Mouse (Mus musculus): ENCODE data around the gene Tpcn2.

Gene Tpcn2

DNA sequence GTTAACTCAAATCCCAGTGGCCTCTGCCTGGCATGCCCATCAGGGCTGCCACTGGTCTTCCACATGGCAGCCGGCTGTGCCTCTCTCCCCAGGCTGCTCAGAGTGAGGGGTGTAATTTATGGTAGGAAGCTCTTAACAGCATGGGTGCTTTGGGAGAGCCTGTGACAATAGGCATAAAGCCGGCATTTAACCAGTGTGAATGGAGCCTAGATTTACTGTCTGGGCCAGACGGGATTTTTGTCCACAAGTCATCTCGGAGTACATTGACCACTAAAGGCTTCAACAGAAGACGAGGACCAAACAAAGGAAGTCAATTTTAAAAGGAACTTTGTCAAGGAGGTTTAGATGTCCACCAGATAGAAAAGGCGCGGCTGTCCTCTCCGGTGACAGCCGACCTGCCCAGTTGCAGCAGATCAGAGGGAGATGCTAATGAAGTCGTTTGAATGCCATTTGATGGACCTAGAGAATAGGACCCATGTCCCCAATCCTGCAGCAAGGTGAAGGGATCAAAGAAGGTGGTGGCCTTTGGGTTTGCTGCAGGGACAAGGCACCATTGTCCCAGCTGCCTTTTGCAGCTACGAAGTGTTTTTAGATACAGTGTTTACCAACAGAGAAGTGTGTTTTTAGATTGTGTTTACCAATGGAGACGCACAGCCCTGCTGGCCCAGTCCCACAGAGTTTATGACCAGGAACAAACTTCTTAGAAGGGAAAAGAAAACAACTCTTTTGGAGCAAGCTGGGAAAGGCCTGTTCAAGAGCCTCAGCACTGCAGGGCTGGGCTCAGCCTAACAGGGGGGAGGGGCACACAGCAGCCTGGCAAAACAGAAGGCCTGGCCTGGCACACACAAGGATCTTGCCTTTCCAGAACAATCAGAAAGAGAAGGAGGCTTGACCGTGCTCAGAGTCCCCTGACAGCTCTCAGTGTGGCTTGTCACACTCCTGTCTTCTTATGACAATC, 124.2 kb downstream of the Tpcn2 start:
- no peak for DNase-seq (ENCODE audit: low read depth, low spot score)

DNA sequence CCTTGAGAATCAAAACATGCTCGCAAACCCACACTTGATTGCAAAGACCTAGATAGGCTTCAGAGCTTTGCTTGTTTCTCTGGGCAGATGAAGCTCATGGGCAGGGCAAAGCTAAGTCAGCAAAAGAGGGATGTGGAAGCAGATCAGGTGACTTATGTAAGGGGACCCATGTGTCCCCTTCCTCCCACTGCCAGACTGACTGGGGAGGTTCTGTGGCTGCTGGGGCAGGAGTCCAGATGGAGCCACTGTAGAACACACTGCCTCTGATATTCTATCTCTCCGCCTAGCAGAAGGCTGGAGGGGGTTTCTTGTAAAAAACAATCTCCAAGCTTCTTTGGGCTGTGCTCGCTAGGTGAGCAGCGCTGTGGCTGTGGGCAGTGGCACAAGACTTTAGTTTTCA, 128.1 kb downstream of the Tpcn2 start:
- DNase-seq (ENCODE audit: low read depth, low spot score), result no peak

DNA sequence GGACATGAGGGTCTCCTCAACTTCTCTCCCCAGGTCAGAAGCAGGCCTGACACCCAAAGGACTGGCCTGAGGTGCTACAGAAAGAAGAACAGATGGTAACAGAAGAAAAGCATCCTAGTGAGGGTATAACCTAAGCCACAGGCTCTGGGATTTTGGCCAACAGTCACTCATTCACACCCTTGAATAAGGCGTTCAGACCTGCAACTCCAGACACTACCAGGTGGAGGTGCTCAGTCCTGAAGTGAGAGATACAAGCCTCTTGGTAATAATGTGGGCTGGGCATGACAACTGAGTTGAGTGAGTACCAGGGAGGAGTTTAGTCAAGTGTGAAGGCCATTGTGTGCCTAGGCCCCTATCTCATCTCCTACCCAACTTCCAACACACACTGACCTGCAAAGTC, 129.7 kb downstream of the Tpcn2 start:
- peak; percentile 60 for DNase-seq (ENCODE audit: low read depth, low spot score)

DNA sequence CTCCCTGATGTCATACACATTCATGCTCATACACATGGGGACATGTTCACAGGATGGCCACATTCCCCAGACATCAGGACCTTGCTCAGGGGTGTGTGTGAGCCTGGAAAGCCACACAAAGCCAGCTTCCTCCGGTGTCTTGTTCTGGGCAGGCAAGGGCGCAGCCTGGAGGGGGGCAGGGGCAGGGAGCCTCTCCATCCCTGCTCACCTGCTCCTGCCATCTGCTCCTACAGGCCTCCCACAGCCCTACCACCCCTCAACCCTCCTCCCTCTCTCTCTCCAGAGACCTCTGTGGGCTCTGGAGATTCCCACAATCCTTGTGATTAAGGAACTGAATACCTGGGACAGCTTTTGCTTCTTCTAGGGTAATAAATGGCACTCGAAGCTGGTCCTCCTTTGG, 132.0 kb downstream of the Tpcn2 start:
- no peak for DNase-seq (ENCODE audit: low read depth, low spot score)

DNA sequence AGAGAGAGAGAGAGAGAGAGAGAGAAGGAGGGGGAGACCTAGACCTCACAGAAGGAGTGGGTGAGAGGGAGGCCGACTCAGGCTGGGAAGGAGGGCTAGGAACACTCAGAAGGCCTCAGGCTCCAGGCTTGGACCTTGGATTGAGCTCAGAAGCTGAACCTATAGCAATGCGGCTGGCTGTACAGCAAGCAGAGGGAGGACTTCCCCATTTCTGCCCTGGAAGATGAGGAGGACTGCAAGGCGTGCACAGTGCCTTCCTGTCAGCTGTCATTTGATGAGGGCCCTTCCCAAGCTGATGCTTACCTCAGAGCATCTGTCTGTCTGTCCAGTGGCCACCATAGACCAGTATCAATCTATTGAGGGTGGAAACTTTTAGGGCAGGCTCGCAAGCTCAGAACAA, 134.9 kb downstream of the Tpcn2 start:
- DNase-seq (ENCODE audit: low read depth, low spot score), result no peak

DNA sequence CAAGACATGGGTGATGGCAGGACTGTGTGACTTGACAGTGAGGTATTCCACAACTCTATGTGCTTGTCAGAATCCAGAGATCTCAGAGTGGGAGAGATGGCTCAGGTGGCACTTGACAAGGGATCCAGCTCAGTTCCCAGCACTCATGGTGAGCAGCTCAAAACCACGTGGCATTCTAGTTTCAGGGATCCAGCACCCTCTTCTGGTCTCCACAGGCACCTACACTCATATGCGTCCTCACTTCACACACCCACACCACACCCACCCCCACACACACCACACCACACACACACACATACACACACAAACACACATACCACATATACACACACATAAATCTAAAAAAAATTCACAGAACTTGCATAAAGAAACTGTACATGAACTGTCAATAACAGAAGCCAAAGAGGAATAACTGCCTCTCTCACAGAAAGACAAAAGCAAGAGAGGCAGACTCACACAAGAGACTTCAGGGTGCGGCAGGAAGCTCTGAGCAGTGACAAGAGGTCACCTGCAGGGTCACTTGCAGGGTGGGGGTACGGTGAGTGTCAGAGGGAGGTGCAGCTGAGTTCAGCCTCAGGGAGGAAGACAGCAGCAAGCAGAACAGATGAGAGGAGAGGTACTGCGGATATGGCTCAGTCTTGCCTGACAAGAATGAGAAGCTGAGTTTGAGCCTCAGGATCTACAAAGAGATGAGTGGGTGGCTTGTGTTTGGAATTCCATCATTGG, 135.7 kb downstream of the Tpcn2 start:
- DNase-seq (ENCODE audit: low read depth, low spot score), result peak; percentile 90

DNA sequence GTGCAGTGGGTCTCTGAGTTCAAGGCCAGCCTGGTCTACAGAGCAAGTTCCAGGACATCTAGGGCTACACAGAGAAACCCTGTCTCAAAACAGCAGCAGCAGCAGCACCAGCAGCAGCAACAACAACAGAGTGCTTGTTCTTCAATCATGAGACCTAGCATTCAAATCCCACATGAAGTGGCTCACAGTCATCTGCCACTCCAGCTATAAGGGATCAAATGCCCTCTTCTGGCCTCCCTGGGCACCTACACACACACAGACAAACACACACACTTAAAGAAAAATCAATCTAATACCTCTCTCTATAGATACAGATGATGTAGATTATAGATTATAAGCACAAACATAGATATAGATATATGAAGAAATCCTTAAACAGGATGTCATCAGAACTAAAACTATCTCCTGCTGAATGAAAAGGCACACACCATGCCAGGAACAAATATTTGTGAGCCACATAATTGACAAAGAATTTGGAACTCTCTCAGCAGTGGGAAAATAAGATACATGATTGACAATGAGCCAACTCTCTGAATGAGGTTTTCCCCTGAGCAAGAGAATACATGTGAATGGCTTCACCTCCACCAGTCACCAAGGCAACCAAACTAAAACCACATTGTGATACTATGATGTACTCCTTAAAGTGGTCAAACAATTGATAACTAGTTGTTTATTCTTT, 137.4 kb downstream of the Tpcn2 start:
- peak; percentile 28 for DNase-seq (ENCODE audit: low read depth, low spot score)

DNA sequence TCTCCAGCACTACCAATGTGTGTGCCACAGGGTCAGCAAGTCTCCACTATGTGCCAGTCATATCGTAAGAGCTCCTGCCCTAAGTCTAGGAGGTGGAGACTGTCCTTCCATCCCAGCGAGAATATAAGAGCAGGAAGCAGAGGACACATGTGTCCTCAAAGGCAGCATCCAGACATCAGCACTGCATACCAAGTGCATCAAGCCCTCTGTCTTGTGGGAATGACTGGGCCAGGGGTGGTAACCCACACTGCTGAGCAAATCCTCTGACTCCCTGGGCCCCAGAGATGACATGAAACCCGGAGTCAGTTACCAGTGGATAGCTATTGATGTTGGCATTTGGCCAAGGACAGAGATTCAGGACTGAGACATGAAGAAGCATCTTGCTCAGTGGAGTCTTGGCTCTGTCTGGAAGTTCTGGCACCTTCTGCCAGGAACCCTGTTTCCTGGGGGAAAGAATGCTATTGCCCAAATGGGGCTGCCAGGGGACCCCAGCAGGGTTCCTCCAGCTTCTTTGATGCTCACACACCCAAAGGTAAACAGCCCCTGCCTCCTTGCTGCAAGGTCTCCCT, 140.2 kb downstream of the Tpcn2 start:
- no peak for DNase-seq (ENCODE audit: low read depth, low spot score)

DNA sequence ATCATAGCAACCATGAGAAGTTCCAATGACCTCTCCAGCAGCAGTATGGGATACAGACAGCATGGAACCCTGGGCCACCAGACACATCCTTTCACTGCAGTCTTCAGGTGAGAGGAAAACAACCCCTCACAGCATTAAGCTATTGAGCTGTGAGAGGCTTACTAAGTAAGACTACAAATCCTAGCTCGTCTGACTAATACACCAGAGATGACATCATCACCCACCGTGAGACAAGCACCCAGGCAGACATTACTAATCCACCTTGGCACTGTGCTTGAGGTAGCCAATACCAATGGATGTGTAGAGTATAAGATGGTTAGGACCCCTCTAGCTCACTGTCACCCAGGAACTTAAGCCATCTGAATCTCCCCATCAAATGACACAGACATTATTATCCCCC, 143.2 kb downstream of the Tpcn2 start:
- peak; percentile 13 for DNase-seq (ENCODE audit: low read depth, low spot score)

DNA sequence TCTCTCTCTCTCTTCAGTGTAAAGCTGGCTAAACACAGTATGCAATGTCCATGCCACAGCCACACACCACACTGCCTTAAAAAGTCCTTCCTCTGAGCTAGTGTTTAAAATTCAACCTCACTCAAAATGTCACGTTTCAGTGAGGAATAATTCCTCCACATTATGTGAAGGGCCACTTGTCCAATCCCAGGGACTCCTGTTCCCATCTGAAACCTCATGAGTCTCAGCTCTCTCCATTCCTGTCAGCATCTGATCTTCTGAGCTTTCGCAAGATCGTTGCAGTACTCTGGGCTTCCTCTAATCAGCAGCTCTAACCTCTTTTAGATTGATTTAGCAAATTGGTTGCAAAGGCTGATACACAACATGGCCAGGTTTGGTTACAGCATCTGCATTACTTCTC, 144.2 kb downstream of the Tpcn2 start:
- peak; percentile 87 for DNase-seq (ENCODE audit: low read depth, low spot score)

DNA sequence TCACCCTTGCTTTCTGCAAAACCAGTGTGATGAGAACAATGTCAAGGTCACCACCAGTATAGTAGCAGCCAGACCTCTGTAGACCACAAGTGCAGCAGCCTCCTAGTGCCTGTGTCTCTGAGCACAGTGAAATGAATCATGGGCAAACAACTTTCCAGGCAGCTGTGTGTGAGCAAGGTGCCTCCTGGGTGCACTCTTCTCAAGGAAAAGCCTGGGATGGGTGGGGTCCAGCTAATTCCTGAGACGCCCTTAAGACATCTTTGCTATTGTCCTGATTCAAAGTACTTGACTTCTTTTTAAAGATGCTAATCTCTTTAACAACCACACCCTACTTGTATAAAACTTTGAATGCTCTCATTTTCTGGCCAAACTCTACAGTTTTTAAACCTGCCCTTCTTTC, 144.7 kb downstream of the Tpcn2 start:
- DNase-seq (ENCODE audit: low read depth, low spot score), result peak; percentile 100

DNA sequence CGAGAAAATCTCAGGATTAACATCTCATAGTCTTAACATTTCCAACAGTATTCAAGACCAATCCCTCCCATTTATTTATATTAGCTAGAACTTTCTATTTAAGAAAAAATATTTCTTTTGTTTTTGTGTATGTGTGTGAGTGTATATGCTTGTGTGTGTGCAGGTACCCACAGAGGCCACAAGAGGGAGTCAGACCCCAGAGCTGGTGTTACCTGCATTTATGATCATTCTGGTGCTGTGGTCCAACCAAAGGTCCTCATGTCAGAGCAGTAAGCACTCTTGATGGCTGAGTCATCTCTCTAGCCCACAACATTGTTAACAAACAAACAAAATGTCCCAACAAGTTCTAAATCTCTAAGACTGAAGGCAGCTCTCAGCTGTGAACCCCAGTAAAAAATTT, 145.9 kb downstream of the Tpcn2 start:
- peak; percentile 57 for DNase-seq (ENCODE audit: low read depth, low spot score)

DNA sequence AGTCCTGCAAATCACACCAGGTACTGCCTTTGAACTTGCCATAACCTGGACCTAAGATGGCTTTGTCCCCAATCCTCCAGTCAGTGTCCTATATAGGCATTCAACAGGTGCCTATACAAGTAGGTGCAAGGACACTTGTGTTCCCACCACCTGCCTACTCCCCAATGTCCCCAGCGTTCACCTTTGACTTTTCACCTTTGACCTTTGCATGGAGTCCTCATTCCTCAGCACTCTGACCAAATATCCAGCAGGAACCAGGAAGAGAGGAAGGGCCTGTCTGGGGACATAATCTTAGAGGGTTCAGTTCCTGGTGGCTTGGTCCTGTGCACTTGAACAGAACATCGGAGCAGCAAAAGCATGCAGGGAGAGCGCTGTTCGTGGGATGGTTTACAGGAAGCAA, 147.0 kb downstream of the Tpcn2 start:
- peak; percentile 75 for DNase-seq (ENCODE audit: low read depth, low spot score)
